Mouse (Mus musculus): ENCODE results near the gene Tysnd1.

The Tysnd1 gene

GRCm38 (mm10) chr10:61737537-61737936 is 42.2 kb downstream of the Tysnd1 start:
- no peak for DNase-seq (ENCODE audit: low read depth, low spot score)

- DNase-seq (ENCODE audit: low read depth, low spot score), result no peak
Observed at GRCm38 (mm10) chr10:61738126-61738525, 42.8 kb downstream of the Tysnd1 start.

DNA sequence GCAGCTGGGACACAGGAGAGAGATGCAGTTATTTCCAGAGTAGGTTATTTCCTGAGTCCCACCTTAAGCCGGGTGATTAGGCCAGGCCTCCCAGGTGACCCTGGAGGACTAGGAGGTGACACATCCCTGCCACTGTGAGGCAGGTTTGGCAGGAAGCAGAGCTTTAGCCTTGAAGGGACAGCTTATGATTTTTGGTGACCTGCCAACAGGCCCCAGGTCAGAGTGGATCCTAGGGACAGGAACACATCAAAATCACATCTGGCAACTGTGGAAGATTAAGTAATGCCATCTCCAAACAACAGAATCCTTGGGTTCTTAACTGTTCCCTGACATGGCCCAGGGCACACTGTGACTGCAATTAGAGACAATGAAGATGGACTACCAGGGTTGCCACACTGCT is 46.0 kb downstream of the Tysnd1 start:
- DNase-seq (ENCODE audit: low read depth, low spot score), result no peak

GRCm38 (mm10) chr10:61741873-61742272 is 46.6 kb downstream of the Tysnd1 start:
- no peak for DNase-seq (ENCODE audit: low read depth, low spot score)

GRCm38 (mm10) chr10:61742336-61742735 is 47.0 kb downstream of the Tysnd1 start:
- DNase-seq (ENCODE audit: low read depth, low spot score), result no peak

- no peak for DNase-seq (ENCODE audit: low read depth, low spot score)
Observed at GRCm38 (mm10) chr10:61745133-61745532, 49.8 kb downstream of the Tysnd1 start.

- no peak for DNase-seq (ENCODE audit: low read depth, low spot score)
Observed at GRCm38 (mm10) chr10:61747302-61747701, 52.0 kb downstream of the Tysnd1 start.

DNA sequence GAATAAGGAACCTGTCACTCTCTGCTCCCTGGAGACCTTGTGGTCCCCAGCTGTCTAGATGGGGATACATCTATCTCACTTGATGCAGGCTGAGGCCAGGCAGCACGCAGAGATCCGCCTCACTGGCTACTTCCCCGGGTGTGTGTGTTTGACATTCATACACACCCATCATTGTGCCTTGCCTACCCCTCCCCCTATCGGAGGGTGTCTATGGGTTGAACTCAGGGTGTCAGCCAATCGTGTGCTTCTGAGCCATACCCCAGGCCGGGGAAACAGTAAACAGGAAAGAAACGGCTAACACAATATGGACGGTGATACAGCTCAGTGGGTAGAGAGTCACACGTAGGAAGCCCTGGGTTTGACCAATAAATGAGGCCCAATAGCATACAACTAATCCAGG is 54.7 kb downstream of the Tysnd1 start:
- DNase-seq (ENCODE audit: low read depth, low spot score), result no peak

DNA sequence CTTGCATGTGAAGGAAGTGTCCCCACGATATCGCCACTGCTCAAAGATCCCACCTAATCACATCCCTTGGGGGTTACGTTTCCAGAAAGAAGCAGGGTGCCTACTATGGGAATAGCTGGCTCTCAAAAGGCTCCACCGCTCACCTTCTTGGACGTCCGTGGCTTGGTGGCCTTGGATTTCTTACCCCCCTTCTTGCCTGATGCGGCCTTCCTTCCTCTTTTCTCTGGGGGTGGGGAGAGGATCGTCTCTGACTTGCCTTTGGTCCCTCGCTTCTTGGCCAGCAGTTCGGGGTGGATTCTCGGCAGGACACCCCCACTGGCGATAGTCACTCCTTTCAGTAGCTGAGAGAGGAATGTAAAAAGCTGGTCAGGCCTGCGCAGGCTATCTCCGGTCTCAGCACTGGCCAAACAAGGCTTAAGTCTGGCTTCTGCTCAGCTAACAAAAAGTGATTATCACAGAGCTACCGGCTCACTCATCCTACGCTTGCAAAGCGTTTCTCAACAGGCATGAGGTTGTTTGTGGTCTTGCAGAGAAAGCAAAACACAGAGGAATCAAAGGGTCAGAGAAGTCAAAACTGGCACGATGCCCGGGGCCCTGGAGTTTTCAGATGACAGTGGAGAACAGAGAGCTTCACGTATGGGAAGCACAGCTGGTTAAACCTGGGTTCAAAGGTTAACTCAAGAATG is 56.4 kb downstream of the Tysnd1 start:
- DNase-seq (ENCODE audit: low read depth, low spot score), result no peak

Measured in brain, embryonic 18.5 days (tissue).